Mouse (Mus musculus): ENCODE data around the gene Scrn1.

- TF ChIP-seq POLR2A (IDR thresholded peaks at IDR 0.05; ENCODE audit: insufficient read depth, low read depth, low read length) (no peak), CTCF (IDR thresholded peaks at IDR 0.05; ENCODE audit: insufficient read depth, low read depth, low read length) (no peak)
Measured at GRCm38 (mm10) chr6:54494612-54495398, 71.5 kb downstream of the Scrn1 start.
